ENCODE assay signal across 8 mouse cellular contexts in genomic region chr3:152145186-152145585, GRCm38 (mm10). TPM values are rescaled to one million over a fixed set of nuclear protein-coding genes. Genes with fewer than 3 reads are reported as not detected.
DNase-seq lines count a peak whose midpoint lies in the region; ATAC-seq and TF ChIP-seq lines count a peak whose summit lies in the region.

No protein-coding gene starts in this region.

- TF ChIP-seq CTCF in lung, postnatal 0 days (IDR thresholded peaks at IDR 0.05), result no peak

- H3K4me1 ChIP-seq in lung, postnatal 0 days (ENCODE audit: insufficient read depth, low read depth, low read length), result peaks cover 9% of the 10 kb centered on the region

- ATAC-seq in lung, postnatal 0 days, result peak; percentile 92

- H3K9me3 ChIP-seq in lung, postnatal 0 days (ENCODE audit: low read length), result no peaks in the 10 kb centered on the region

- H3K4me3 ChIP-seq in lung, postnatal 0 days (ENCODE audit: low read depth, low read length), result no peak overlapping the region

- peak; percentile 64 for TF ChIP-seq EP300 in lung, postnatal 0 days (IDR thresholded peaks at IDR 0.05)

- DNase-seq in gastrocnemius, adult 18-20 months (ENCODE audit: low spot score), result peak; percentile 79
- DNase-seq in gastrocnemius, postnatal 4 days (ENCODE audit: low spot score in 2 of 2), result no peak
- peak; percentile 69 for DNase-seq in Muller cell, postnatal 12 days (ENCODE audit: inconsistent ontology term)
- DNase-seq in cerebellum, postnatal 25 days, result peak; percentile 47 to 53
- peak; percentile 56 to 60 for DNase-seq in heart, postnatal 36 days
- peak; percentile 91 for DNase-seq in lung, postnatal 0 days (ENCODE audit: low spot score)
- DNase-seq in layer of hippocampus, postnatal 14 days (ENCODE audit: low spot score in 2 of 2), result no peak
- DNase-seq in ovary, postnatal 10 days (ENCODE audit: low spot score), result no peak

- no peaks in the 10 kb centered on the region for H3K27me3 ChIP-seq in lung, postnatal 0 days (replicated peaks; ENCODE audit: insufficient read depth, low read length)

- no peak overlapping the region for H3K9ac ChIP-seq in lung, postnatal 0 days (replicated peaks; ENCODE audit: low read depth)

- WGBS in lung, postnatal 0 days, result 39% methylated on average over 2 of the region's 2 CpGs

- H3K4me2 ChIP-seq in lung, postnatal 0 days (replicated peaks; ENCODE audit: low read depth, low read length), result no peak overlapping the region

- peak overlapping the region; percentile 45; the same call in 1 of the 2 replicates for H3K27ac ChIP-seq in lung, postnatal 0 days (ENCODE audit: low read length)

- intact Hi-C loops in heart, postnatal 36 days (cut with DNase I), result loop anchor here (2.0 to 5.0 kb wide), 3 partner anchors 22 to 46 kb away; no protein-coding TSS in a partner anchor

- H3K36me3 ChIP-seq in lung, postnatal 0 days (ENCODE audit: insufficient read depth, low read length), result no peaks in the 10 kb centered on the region

RNA-seq across cellular contexts. Expression of gene Gipc2, which starts 20.8 kb away (rescaled TPM):
- total RNA-seq in gastrocnemius, adult 18-20 months (2021), result under 1 TPM in 1 of 2 experiments, not detected in 1; 0.55 TPM
- total RNA-seq in gastrocnemius, postnatal 4 days (2021), result 1 to 10 TPM in 1 of 2 experiments, under 1 TPM in 1; 0.86 to 1.4 TPM
- total RNA-seq in heart, postnatal 36 days (2021), result 1 to 10 TPM; 3.5 to 3.6 TPM
- polyA plus RNA-seq in lung, postnatal 0 days (2015; fragmentation: Nextera tagmentation; extraction: Ambion mirVana), result 86.3 and 107 TPM in 2 replicates
- total RNA-seq in layer of hippocampus, postnatal 14 days (2021), result 1 to 10 TPM; 1.4 to 3.0 TPM

Comparison
In these comparisons a context has a peak if more than half of its experiments do, and no peak if none do; other contexts are left out.
1. DNase-seq: peak in gastrocnemius, adult 18-20 months (single experiment), Muller cell, postnatal 12 days (single experiment), cerebellum, postnatal 25 days (2 of 2), heart, postnatal 36 days (2 of 2) and lung, postnatal 0 days (single experiment); none in gastrocnemius, postnatal 4 days (0 of 2), layer of hippocampus, postnatal 14 days (0 of 2) and ovary, postnatal 10 days (single experiment).